Mouse (Mus musculus) C2C12 (cell line): Measurements from ENCODE around the gene Smox.

Source experiments
- CEBPB ChIP-seq: IDR thresholded peaks from one replicate; pipeline ENCODE4 v1.6.1; 2011; ENCODE audit warnings: low read depth, mild to moderate bottlenecking, control low read depth, moderate library complexity
- CTCF ChIP-seq: IDR thresholded peaks from one replicate; pipeline ENCODE4 v1.5.1; 2011; ENCODE audit not compliant: control insufficient read depth, insufficient read depth, insufficient read length
- MAX ChIP-seq: IDR thresholded peaks from one replicate; pipeline ENCODE4 v1.6.1; 2011; ENCODE audit warnings: mild to moderate bottlenecking, control low read depth
- MYOG ChIP-seq: IDR thresholded peaks from one replicate; pipeline ENCODE4 v1.6.1; 2011; ENCODE audit not compliant: control insufficient read depth, insufficient read length; ENCODE audit errors: extremely low read depth

DNA sequence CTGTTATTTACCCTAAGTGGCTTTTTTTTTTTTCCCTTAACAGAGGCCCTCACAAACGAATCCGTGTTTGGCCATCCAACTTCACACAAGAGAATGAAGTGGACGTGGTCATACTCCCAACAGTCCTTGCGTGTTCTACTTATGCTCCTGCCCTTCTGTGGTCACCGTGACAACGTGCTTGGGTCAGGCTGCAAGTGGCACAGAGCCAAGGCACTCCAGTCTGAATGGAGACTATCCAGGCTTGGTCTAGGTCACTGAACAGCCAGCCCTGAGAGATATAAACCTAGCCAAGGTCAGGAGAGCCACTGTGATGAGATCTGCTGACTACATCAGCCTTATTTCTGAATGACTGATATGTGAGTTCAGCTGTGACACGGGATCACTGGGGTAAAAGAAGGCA, 47.0 kb downstream of the Smox start:
- TF ChIP-seq CTCF: no peak
- no peak for TF ChIP-seq MAX
- no peak for TF ChIP-seq MYOG
- TF ChIP-seq CEBPB: no peak
